Mouse (Mus musculus): ENCODE measurements around the gene Prdx1. TPM values are rescaled to one million over a fixed set of nuclear protein-coding genes. Genes with fewer than 3 reads are reported as not detected.

The Prdx1 gene
- polyA plus RNA-seq, 1 experiment from 2014 or later = 1,392 TPM

- peak overlapping the region; percentile 77 for H3K4me3 ChIP-seq
- H3K9me3 ChIP-seq (replicated peaks) = no peaks in the 10 kb centered on the region
- peak overlapping the region; percentile 94 for H3K27ac ChIP-seq (replicated peaks)
- 85% methylated on average over 2 of the region's 2 CpGs for WGBS
- H3K27me3 ChIP-seq (ENCODE audit: low read depth, poor library complexity, severe bottlenecking) = no peaks in the 10 kb centered on the region
- H3K36me3 ChIP-seq = peaks cover 27% of the 10 kb centered on the region
- H3K4me1 ChIP-seq = peaks cover 22% of the 10 kb centered on the region
- no peak for DNase-seq (ENCODE audit: low spot score)
Measured at GRCm38 (mm10) chr4:116684665-116685064, 679 bp upstream of the Prdx1 start.

GRCm38 (mm10) chr4:116687041-116687440 is 1.7 kb downstream of the Prdx1 start:
- Histone ChIP-seq H3K36me3 (peaks cover 51% of the 10 kb centered on the region), H3K4me1 (peaks cover 22% of the 10 kb centered on the region), H3K27ac (replicated peaks) (no peak overlapping the region), H3K9me3 (replicated peaks) (no peaks in the 10 kb centered on the region), H3K27me3 (ENCODE audit: low read depth, poor library complexity, severe bottlenecking) (no peaks in the 10 kb centered on the region), H3K4me3 (peak overlapping the region; percentile 77)
- WGBS = 42% methylated on average over 1 of the region's 1 CpGs
- DNase-seq (ENCODE audit: low spot score) = no peak

GRCm38 (mm10) chr4:116689309-116689876 is 4.0 kb downstream of the Prdx1 start:
- H3K4me1 ChIP-seq = peaks cover 22% of the 10 kb centered on the region
- no peak overlapping the region for H3K4me3 ChIP-seq
- H3K36me3 ChIP-seq = peaks cover 74% of the 10 kb centered on the region
- 95% methylated on average over 4 of the region's 4 CpGs for WGBS
- H3K9me3 ChIP-seq (replicated peaks) = no peaks in the 10 kb centered on the region
- no peak for DNase-seq (ENCODE audit: low spot score)
- no peak overlapping the region for H3K27ac ChIP-seq (replicated peaks)
- H3K27me3 ChIP-seq (ENCODE audit: low read depth, poor library complexity, severe bottlenecking) = no peaks in the 10 kb centered on the region

GRCm38 (mm10) chr4:116692146-116692545 is 6.8 kb downstream of the Prdx1 start:
- peaks cover 3% of the 10 kb centered on the region for H3K4me1 ChIP-seq
- 95% methylated on average over 2 of the region's 2 CpGs for WGBS

GRCm38 (mm10) chr4:116693785-116694184 is 8.4 kb downstream of the Prdx1 start:
- no peak overlapping the region for H3K4me3 ChIP-seq
- WGBS = 83% methylated on average over 2 of the region's 2 CpGs
- no peaks in the 10 kb centered on the region for H3K27me3 ChIP-seq (ENCODE audit: low read depth, poor library complexity, severe bottlenecking)
- no peaks in the 10 kb centered on the region for H3K9me3 ChIP-seq (replicated peaks)
- no peak overlapping the region for H3K27ac ChIP-seq (replicated peaks)
- DNase-seq (ENCODE audit: low spot score) = no peak
- peaks cover 99% of the 10 kb centered on the region for H3K36me3 ChIP-seq
- no peaks in the 10 kb centered on the region for H3K4me1 ChIP-seq

More at GRCm38 (mm10) chr4:116692146-116692545, 6.8 kb downstream of the Prdx1 start:
- no peak overlapping the region for H3K27ac ChIP-seq (replicated peaks)
- H3K4me3 ChIP-seq = no peak overlapping the region
- no peak for DNase-seq (ENCODE audit: low spot score)
- no peaks in the 10 kb centered on the region for H3K9me3 ChIP-seq (replicated peaks)
- no peaks in the 10 kb centered on the region for H3K27me3 ChIP-seq (ENCODE audit: low read depth, poor library complexity, severe bottlenecking)
- peaks cover 99% of the 10 kb centered on the region for H3K36me3 ChIP-seq

- Histone ChIP-seq H3K27me3 (ENCODE audit: low read depth, poor library complexity, severe bottlenecking) (no peaks in the 10 kb centered on the region), H3K4me3 (no peak overlapping the region), H3K9me3 (replicated peaks) (no peaks in the 10 kb centered on the region), H3K36me3 (peaks cover 92% of the 10 kb centered on the region), H3K4me1 (no peaks in the 10 kb centered on the region), H3K27ac (replicated peaks) (no peak overlapping the region)
- DNase-seq (ENCODE audit: low spot score) = no peak
- 93% methylated on average over 2 of the region's 2 CpGs for WGBS
Measured at GRCm38 (mm10) chr4:116698693-116699342, 13.5 kb downstream of the Prdx1 start.

GRCm38 (mm10) chr4:116700964-116701363 is 15.6 kb downstream of the Prdx1 start:
- Histone ChIP-seq H3K9me3 (replicated peaks) (no peaks in the 10 kb centered on the region), H3K36me3 (peaks cover 89% of the 10 kb centered on the region), H3K4me1 (no peaks in the 10 kb centered on the region), H3K27ac (replicated peaks) (no peak overlapping the region), H3K4me3 (no peak overlapping the region), H3K27me3 (ENCODE audit: low read depth, poor library complexity, severe bottlenecking) (no peaks in the 10 kb centered on the region)
- WGBS = 85% methylated on average over 1 of the region's 1 CpGs
- DNase-seq (ENCODE audit: low spot score) = no peak

- 48% methylated on average over 6 of the region's 6 CpGs for WGBS
- Histone ChIP-seq H3K9me3 (replicated peaks) (no peaks in the 10 kb centered on the region), H3K27ac (replicated peaks) (no peak overlapping the region), H3K27me3 (ENCODE audit: low read depth, poor library complexity, severe bottlenecking) (no peaks in the 10 kb centered on the region), H3K36me3 (peaks cover 62% of the 10 kb centered on the region), H3K4me3 (no peak overlapping the region), H3K4me1 (peaks cover 8% of the 10 kb centered on the region)
- peak; percentile 78 for DNase-seq (ENCODE audit: low spot score)
Measured at GRCm38 (mm10) chr4:116703804-116704203, 18.5 kb downstream of the Prdx1 start.

GRCm38 (mm10) chr4:116707666-116708065 is 22.3 kb downstream of the Prdx1 start:
- DNase-seq (ENCODE audit: low spot score) = no peak
- 23% methylated on average over 9 of the region's 9 CpGs for WGBS

GRCm38 (mm10) chr4:116708201-116708764 is 22.9 kb downstream of the Prdx1 start, which contains the start of the genes Mmachc and Ccdc163:
Gene Mmachc, minus strand, starts transcription at chr4:116708406.
Gene Ccdc163, plus strand, starts transcription at chr4:116708509.
- Histone ChIP-seq H3K27ac (replicated peaks) (peak within 1 kb of the TSS; percentile 84), H3K4me1 (peaks cover 24% of the 10 kb centered on the region), H3K27me3 (ENCODE audit: low read depth, poor library complexity, severe bottlenecking) (no peaks in the 10 kb centered on the region), H3K36me3 (peaks cover 32% of the 10 kb centered on the region), H3K9me3 (replicated peaks) (no peaks in the 10 kb centered on the region), H3K4me3 (peak within 1 kb of the TSS; percentile 63)
- DNase-seq (ENCODE audit: low spot score) = peak; percentile 91
- whole genome bisulfite sequencing = under 1% methylated on average over 29 of the region's 29 CpGs

More at GRCm38 (mm10) chr4:116707666-116708065, 22.3 kb downstream of the Prdx1 start:
- H3K27me3 ChIP-seq (ENCODE audit: low read depth, poor library complexity, severe bottlenecking) = no peaks in the 10 kb centered on the region
- peaks cover 24% of the 10 kb centered on the region for H3K4me1 ChIP-seq
- peak overlapping the region; percentile 84 for H3K27ac ChIP-seq (replicated peaks)
- no peaks in the 10 kb centered on the region for H3K9me3 ChIP-seq (replicated peaks)
- H3K36me3 ChIP-seq = peaks cover 35% of the 10 kb centered on the region
- H3K4me3 ChIP-seq = peak overlapping the region; percentile 63

GRCm38 (mm10) chr4:116708791-116709390 is 23.5 kb downstream of the Prdx1 start:
- peaks cover 27% of the 10 kb centered on the region for H3K36me3 ChIP-seq
- no peaks in the 10 kb centered on the region for H3K27me3 ChIP-seq (ENCODE audit: low read depth, poor library complexity, severe bottlenecking)
- peak overlapping the region; percentile 84 for H3K27ac ChIP-seq (replicated peaks)
- DNase-seq (ENCODE audit: low spot score) = no peak
- 9% methylated on average over 9 of the region's 9 CpGs for WGBS
- H3K4me3 ChIP-seq = peak overlapping the region; percentile 63
- no peaks in the 10 kb centered on the region for H3K9me3 ChIP-seq (replicated peaks)
- H3K4me1 ChIP-seq = peaks cover 24% of the 10 kb centered on the region

- Histone ChIP-seq H3K9me3 (replicated peaks) (no peaks in the 10 kb centered on the region), H3K27ac (replicated peaks) (no peak overlapping the region), H3K4me3 (no peak overlapping the region), H3K27me3 (ENCODE audit: low read depth, poor library complexity, severe bottlenecking) (no peaks in the 10 kb centered on the region), H3K36me3 (peaks cover 27% of the 10 kb centered on the region), H3K4me1 (peaks cover 24% of the 10 kb centered on the region)
- DNase-seq (ENCODE audit: low spot score) = no peak
- WGBS = 96% methylated on average over 2 of the region's 2 CpGs
Measured at GRCm38 (mm10) chr4:116710154-116710553, 24.8 kb downstream of the Prdx1 start.

GRCm38 (mm10) chr4:116712536-116712935 is 27.2 kb downstream of the Prdx1 start:
- Histone ChIP-seq H3K4me3 (no peak overlapping the region), H3K27me3 (ENCODE audit: low read depth, poor library complexity, severe bottlenecking) (no peaks in the 10 kb centered on the region), H3K4me1 (peaks cover 19% of the 10 kb centered on the region), H3K9me3 (replicated peaks) (no peaks in the 10 kb centered on the region), H3K27ac (replicated peaks) (no peak overlapping the region), H3K36me3 (peaks cover 36% of the 10 kb centered on the region)
- DNase-seq (ENCODE audit: low spot score) = no peak
- 83% methylated on average over 1 of the region's 1 CpGs for WGBS
